Mouse (Mus musculus): ENCODE measurements around the gene Gm28710. TPM values are rescaled to one million over a fixed set of nuclear protein-coding genes. Genes with fewer than 3 reads are reported as not detected.

Gene Gm28710
- polyA plus RNA-seq, 2 experiments = not detected

- H3K36me3 ChIP-seq (replicated peaks; ENCODE audit: control insufficient read depth, insufficient read depth, low read depth) = no peaks in the 10 kb centered on the region
- WGBS (ENCODE audit: insufficient replicate concordance) = 62% methylated on average over 4 of the region's 4 CpGs
- no peak overlapping the region for H3K9ac ChIP-seq (replicated peaks)
- no peak for TF ChIP-seq EP300 (IDR thresholded peaks at IDR 0.05; ENCODE audit: low read depth)
- no peak for TF ChIP-seq CTCF (IDR thresholded peaks at IDR 0.05; ENCODE audit: low read depth)
- no peak overlapping the region for H3K4me2 ChIP-seq (ENCODE audit: low read depth)
- DNase-seq (ENCODE audit: low read depth in 3 of 3, low spot score in 3 of 3) = no peak
- H3K27ac ChIP-seq = no peak overlapping the region
- H3K4me1 ChIP-seq (replicated peaks; ENCODE audit: control insufficient read depth in 2 of 2, insufficient read depth in 2 of 2, low read length in 1 of 2) = no peaks in the 10 kb centered on the region
- no peaks in the 10 kb centered on the region for H3K9me3 ChIP-seq (ENCODE audit: control insufficient read depth, low read length)
- H3K27me3 ChIP-seq (ENCODE audit: control insufficient read depth, insufficient read depth, low read length) = no peaks in the 10 kb centered on the region
- no peak overlapping the region for H3K4me3 ChIP-seq (ENCODE audit: insufficient read depth in 1 of 2, low read depth in 2 of 2, low read length in 2 of 2)
- ATAC-seq (ENCODE audit: insufficient read depth) = no peak
These were observed 11.1 kb downstream of the Gm28710 start for GRCm38 (mm10) chr5:16802726-16803125.

- Histone ChIP-seq H3K27ac (no peak overlapping the region), H3K4me2 (ENCODE audit: low read depth) (no peak overlapping the region), H3K27me3 (ENCODE audit: control insufficient read depth, insufficient read depth, low read length) (no peaks in the 10 kb centered on the region), H3K36me3 (replicated peaks; ENCODE audit: control insufficient read depth, insufficient read depth, low read depth) (no peaks in the 10 kb centered on the region), H3K4me1 (replicated peaks; ENCODE audit: control insufficient read depth in 2 of 2, insufficient read depth in 2 of 2, low read length in 1 of 2) (no peaks in the 10 kb centered on the region), H3K9me3 (ENCODE audit: control insufficient read depth, low read length) (no peaks in the 10 kb centered on the region), H3K9ac (replicated peaks) (no peak overlapping the region), H3K4me3 (ENCODE audit: insufficient read depth in 1 of 2, low read depth in 2 of 2, low read length in 2 of 2) (no peak overlapping the region)
- TF ChIP-seq EP300 (IDR thresholded peaks at IDR 0.05; ENCODE audit: low read depth) = no peak
- TF ChIP-seq CTCF (IDR thresholded peaks at IDR 0.05; ENCODE audit: low read depth) = no peak
- ATAC-seq (ENCODE audit: insufficient read depth) (no peak), DNase-seq (ENCODE audit: low read depth in 3 of 3, low spot score in 3 of 3) (no peak)
These were observed 47.4 kb downstream of the Gm28710 start for GRCm38 (mm10) chr5:16838991-16839390.

- Histone ChIP-seq H3K4me2 (ENCODE audit: low read depth) (no peak overlapping the region), H3K4me3 (ENCODE audit: insufficient read depth in 1 of 2, low read depth in 2 of 2, low read length in 2 of 2) (no peak overlapping the region), H3K27me3 (ENCODE audit: control insufficient read depth, insufficient read depth, low read length) (no peaks in the 10 kb centered on the region), H3K27ac (no peak overlapping the region), H3K4me1 (replicated peaks; ENCODE audit: control insufficient read depth in 2 of 2, insufficient read depth in 2 of 2, low read length in 1 of 2) (no peaks in the 10 kb centered on the region), H3K9ac (replicated peaks) (no peak overlapping the region), H3K36me3 (replicated peaks; ENCODE audit: control insufficient read depth, insufficient read depth, low read depth) (no peaks in the 10 kb centered on the region), H3K9me3 (ENCODE audit: control insufficient read depth, low read length) (no peaks in the 10 kb centered on the region)
- DNase-seq (ENCODE audit: low read depth in 3 of 3, low spot score in 3 of 3) (peak; percentile 2 to 6 (median 4)), ATAC-seq (ENCODE audit: insufficient read depth) (no peak)
- WGBS (ENCODE audit: insufficient replicate concordance) = 35% methylated on average over 2 of the region's 2 CpGs
- TF ChIP-seq EP300 (IDR thresholded peaks at IDR 0.05; ENCODE audit: low read depth) = no peak
- no peak; the same call in 1 of the 2 replicates for TF ChIP-seq CTCF (IDR thresholded peaks at IDR 0.05; ENCODE audit: low read depth)
These were observed 77.8 kb downstream of the Gm28710 start for GRCm38 (mm10) chr5:16869309-16869915.

DNA sequence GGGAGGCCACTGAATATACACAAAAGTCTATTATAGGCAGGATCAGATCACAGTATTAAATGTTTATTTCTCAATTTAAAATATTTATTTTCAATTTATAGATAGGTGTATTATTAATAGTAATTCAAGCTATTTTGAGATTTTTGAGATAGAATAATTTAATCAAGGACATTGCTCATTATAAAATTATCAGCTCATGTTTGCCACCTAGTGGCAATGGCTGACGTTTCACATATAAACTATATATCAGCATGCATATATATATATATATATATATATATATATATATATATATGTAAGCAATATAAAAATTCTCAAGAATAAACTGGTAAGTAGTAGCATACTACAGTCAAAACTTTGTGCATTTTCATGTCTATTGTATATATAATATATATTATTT is 102.6 kb downstream of the Gm28710 start:
- no peak overlapping the region for H3K4me2 ChIP-seq (ENCODE audit: low read depth)
- TF ChIP-seq CTCF (IDR thresholded peaks at IDR 0.05; ENCODE audit: low read depth) (no peak), EP300 (IDR thresholded peaks at IDR 0.05; ENCODE audit: low read depth) (no peak)
- no peak overlapping the region for H3K27ac ChIP-seq
- no peak for DNase-seq (ENCODE audit: low read depth in 3 of 3, low spot score in 3 of 3)
- H3K4me1 ChIP-seq (replicated peaks; ENCODE audit: control insufficient read depth in 2 of 2, insufficient read depth in 2 of 2, low read length in 1 of 2) = no peaks in the 10 kb centered on the region
- no peak for ATAC-seq (ENCODE audit: insufficient read depth)
- no peak overlapping the region for H3K4me3 ChIP-seq (ENCODE audit: insufficient read depth in 1 of 2, low read depth in 2 of 2, low read length in 2 of 2)
- H3K9ac ChIP-seq (replicated peaks) = no peak overlapping the region
- H3K9me3 ChIP-seq (ENCODE audit: control insufficient read depth, low read length) = no peaks in the 10 kb centered on the region
- no peaks in the 10 kb centered on the region for H3K27me3 ChIP-seq (ENCODE audit: control insufficient read depth, insufficient read depth, low read length)
- WGBS (ENCODE audit: insufficient replicate concordance) = 3% methylated on average over 1 of the region's 1 CpGs
- no peaks in the 10 kb centered on the region for H3K36me3 ChIP-seq (replicated peaks; ENCODE audit: control insufficient read depth, insufficient read depth, low read depth)

- Histone ChIP-seq H3K9me3 (ENCODE audit: control insufficient read depth, low read length) (no peaks in the 10 kb centered on the region), H3K27me3 (ENCODE audit: control insufficient read depth, insufficient read depth, low read length) (no peaks in the 10 kb centered on the region), H3K4me2 (ENCODE audit: low read depth) (no peak overlapping the region), H3K9ac (replicated peaks) (no peak overlapping the region), H3K4me1 (replicated peaks; ENCODE audit: control insufficient read depth in 2 of 2, insufficient read depth in 2 of 2, low read length in 1 of 2) (no peaks in the 10 kb centered on the region), H3K4me3 (ENCODE audit: insufficient read depth in 1 of 2, low read depth in 2 of 2, low read length in 2 of 2) (no peak overlapping the region), H3K27ac (no peak overlapping the region), H3K36me3 (replicated peaks; ENCODE audit: control insufficient read depth, insufficient read depth, low read depth) (no peaks in the 10 kb centered on the region)
- ATAC-seq (ENCODE audit: insufficient read depth) (no peak), DNase-seq (ENCODE audit: low read depth in 3 of 3, low spot score in 3 of 3) (no peak)
- TF ChIP-seq CTCF (IDR thresholded peaks at IDR 0.05; ENCODE audit: low read depth) (no peak), EP300 (IDR thresholded peaks at IDR 0.05; ENCODE audit: low read depth) (no peak)
- 63% methylated on average over 8 of the region's 8 CpGs for WGBS (ENCODE audit: insufficient replicate concordance)
These were observed 128.2 kb downstream of the Gm28710 start for GRCm38 (mm10) chr5:16919791-16920190.
